Mouse (Mus musculus) heart, adult 9 months (tissue): ENCODE data around the gene Capzb.

Experiments used
- DNase-seq, 2 experiments: peaks; one replicate each; pipeline ENCODE4 v3.0.0; 2022; ENCODE audit warnings: low spot score in 2 of 2

Gene Capzb

GRCm38 (mm10) chr4:139305521-139305920, 112.8 kb downstream of the Capzb start:
- DNase-seq, result no peak

- DNase-seq, result peak; percentile 35 to 59
Observed at GRCm38 (mm10) chr4:139307916-139308315, 115.2 kb downstream of the Capzb start.

GRCm38 (mm10) chr4:139309651-139310050, 117.0 kb downstream of the Capzb start:
- no peak for DNase-seq

DNA sequence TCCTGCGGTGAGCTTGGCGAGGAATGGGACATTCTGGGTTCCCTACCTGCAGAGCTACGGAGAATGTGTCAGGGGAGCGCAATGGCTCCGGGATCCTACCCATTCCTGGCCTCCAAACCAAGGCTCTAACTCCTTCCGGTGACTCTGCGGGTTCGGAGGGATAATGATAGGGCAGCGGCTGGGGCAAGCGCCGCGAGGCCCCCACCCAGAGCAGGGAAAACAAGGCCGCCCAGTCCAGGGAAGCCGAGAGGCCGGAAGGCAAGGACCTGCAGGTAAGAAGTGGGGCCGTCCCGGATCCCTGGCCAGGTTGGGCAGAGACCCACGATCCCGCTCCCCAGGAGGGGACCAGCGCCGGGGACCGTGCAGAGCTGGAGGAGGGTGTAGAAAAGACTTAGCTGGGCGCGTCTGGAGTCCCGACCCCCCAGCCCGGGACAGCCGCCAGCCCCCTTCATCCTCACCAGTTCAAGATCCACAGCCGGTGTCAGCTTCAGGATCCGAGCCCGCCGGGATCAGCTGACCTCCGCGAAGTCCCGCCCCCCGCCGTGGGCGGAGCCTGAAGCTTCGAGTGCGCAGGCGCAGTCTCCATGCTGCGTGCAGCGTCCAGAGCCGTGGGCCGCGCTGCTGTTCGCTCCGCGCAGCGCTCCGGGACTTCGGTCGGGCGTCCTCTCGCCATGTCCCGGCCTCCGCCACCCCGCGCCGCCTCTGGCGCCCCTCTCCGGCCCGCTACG, 117.6 kb downstream of the Capzb start, which contains the start of the genes Pqlc2 and Akr7a5:
TSS of gene Pqlc2 (minus strand) at position 538 of the 728 bp plus-strand sequence.
TSS of gene Akr7a5 (plus strand) at position 574 of the 728 bp plus-strand sequence.
- peak; percentile 94 to 98 for DNase-seq

- DNase-seq, result no peak
Observed at GRCm38 (mm10) chr4:139310899-139311701, 118.4 kb downstream of the Capzb start.

DNA sequence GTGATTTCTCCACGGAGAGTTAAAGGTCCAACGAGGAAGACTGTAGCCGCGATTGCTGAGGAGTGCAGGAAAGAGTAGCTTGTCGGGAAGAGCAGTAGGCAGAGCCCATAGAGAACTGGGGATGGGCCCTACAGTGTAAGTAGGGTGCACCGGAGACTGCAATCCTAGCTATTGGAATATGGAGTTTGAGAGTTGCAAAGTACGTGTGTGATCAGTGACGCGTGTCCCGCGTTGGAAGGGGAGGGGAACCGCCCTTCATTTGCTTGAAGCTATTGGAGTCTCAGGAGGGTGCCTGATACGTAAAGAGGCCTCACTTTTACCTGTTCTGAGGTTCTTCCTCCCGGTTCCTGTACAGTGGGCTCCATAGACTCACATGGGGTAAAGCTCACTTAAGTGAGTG, 119.0 kb downstream of the Capzb start:
- no peak for DNase-seq

DNA sequence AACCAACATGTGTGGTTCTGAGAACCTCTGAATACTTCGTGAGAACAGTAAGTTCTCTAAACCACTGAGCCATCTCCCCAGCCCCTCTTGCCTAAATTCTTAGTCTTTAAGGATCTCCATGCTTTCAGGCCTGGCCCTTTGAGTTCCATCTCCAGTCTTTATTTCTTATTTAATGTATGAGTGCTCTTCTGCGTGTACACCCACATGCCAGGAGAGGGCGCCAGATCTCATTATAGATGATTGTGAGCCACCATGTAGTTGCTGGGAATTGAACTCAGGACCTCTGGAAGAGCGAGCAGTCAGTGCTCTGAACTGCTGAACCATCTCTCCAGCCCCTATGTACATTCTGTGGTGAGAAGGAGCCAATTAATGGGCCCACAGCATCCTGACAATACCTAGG, 119.9 kb downstream of the Capzb start:
- DNase-seq, result no peak

GRCm38 (mm10) chr4:139318449-139318848, 125.8 kb downstream of the Capzb start:
- no peak for DNase-seq

- DNase-seq, result no peak
Observed at GRCm38 (mm10) chr4:139319740-139320139, 127.0 kb downstream of the Capzb start.

DNA sequence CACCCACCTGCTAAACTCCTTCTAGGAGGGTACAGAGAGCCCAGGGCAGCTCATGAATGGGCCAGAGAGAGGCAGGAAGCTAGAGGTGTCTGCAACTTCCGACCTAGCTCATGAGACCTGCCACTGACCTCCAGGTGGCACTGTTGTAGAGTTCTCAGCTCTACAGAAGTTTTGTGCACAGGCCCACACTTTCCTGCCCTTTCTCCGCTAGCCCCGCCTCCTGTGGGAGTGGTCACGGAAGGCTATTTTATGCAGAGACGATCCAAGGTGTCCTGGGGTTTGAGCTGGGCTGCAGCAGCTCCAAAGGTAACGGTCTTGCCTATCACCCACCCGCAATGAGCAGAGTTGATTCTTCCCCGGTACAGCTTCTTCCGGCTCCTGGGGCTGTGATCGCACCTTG, 137.9 kb downstream of the Capzb start:
- DNase-seq, result peak; percentile 50 to 63

- DNase-seq, result no peak
Observed at GRCm38 (mm10) chr4:139334631-139335295, 142.1 kb downstream of the Capzb start.

DNA sequence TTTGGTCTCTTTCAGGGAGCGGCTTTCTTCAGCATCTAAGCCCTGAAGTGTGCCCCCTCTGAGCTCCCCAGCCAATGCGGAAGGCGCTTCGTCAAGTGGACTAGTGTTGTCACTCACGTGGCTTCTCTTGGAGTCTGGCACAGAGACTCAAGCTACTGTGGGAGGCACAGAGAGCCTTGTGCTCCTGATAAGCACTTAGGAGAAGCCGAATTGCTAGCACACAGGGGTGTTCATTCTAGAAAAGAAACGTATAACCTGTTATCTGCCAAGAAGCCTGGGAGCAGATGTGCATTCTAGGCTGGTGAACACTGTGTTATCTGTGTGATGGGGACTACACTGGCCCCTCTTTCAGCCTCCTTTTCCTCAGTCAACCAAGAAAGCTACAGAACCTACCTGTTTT, 142.8 kb downstream of the Capzb start:
- DNase-seq, result no peak

DNA sequence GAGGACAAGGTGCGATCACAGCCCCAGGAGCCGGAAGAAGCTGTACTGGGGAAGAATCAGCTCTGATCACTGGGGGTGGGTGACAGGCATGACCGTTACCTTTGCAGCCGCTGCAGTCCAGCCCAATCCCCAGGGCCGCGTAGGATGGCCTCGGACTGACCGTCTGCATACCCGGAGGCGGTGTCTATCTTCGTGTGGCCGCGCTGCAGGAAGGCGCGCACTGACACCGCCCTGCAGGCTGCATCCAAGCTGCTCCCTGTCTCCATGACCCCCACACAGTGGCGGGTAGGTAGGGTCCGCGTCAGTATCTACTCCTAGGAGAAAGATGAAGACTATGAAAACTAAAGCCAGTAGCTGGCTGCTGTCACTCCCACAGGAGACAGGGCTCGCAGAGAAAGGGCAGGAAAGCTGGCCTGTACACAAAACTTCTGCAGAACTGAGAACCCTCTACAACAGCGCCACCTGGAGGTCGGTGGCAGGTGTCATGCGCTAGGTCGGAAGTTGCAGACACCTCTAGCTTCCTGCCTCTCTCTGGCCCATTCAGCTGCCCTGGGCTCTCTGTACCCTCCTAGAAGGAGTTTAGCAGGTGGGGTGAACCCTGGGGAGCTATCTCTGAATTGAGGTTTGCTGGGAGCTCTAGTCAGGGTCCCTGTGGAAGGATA, 144.3 kb downstream of the Capzb start:
- peak; percentile 23 to 63 for DNase-seq

GRCm38 (mm10) chr4:139338145-139338544, 145.4 kb downstream of the Capzb start:
- DNase-seq, result no peak

DNA sequence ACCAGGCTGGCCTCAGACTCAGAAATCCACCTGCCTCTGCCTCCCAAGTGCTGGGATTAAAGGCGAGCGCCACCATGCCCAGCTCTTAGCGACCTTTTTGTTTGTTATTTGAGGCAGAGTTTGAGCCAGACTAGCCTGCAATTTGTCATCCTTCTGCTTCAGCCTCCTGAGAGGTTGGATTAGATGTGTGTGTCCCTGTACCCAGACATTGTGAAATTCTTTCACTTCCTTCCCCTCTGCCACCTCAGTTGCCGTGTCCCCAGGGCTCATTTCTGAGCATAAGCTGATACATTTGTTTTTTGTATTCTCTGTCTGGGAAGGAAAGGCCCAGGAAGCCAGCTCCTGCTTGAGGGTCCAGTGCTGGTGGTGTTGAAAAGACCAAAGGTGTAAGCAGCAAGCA, 148.1 kb downstream of the Capzb start:
- no peak for DNase-seq
